Mouse (Mus musculus) lung, adult 2 months (tissue): ENCODE results near the gene Dner.

ENCODE experiments used
- CTCF ChIP-seq: fragments of 200-500 bp; IDR thresholded peaks from 2 replicates; pipeline ENCODE4 v1.5.1; 2011; ENCODE audit warnings: mild to moderate bottlenecking, low read length, control low read depth; ENCODE audit not compliant: insufficient read depth
- POLR2A ChIP-seq: fragments of 200-500 bp; IDR thresholded peaks from 2 replicates; pipeline ENCODE4 v1.6.1; 2011; ENCODE audit warnings: low read depth, mild to moderate bottlenecking, control low read depth, low read length, borderline replicate concordance; ENCODE audit errors: extremely low read depth

GRCm38 (mm10) chr1:84449566-84450278 is 246.3 kb downstream of the Dner start:
- no peak for TF ChIP-seq CTCF
- no peak for TF ChIP-seq POLR2A
